Mouse (Mus musculus): Measurements from ENCODE around the gene Nosip. TPM values are rescaled to one million over a fixed set of nuclear protein-coding genes. Genes with fewer than 3 reads are reported as not detected.
"Not testable (repeated sequence)": the region's sequence is repeated elsewhere in the genome, so short reads cannot be mapped to it uniquely, and the experiment has no call there.

The Nosip gene
- total RNA-seq (2021): 10 to 100 TPM; 59.7 to 63.7 TPM

- intact Hi-C loops (cut with DNase I): no loop called here
- DNase-seq (ENCODE audit: low spot score in 2 of 2): peak; percentile 93 to 96
Measured at GRCm38 (mm10) chr7:45062239-45062835, at the start of gene Nosip, which contains the start of gene Prrg2. Nosip (plus strand) TSS chr7:45062429. Prrg2 (minus strand) TSS chr7:45062677.

- DNase-seq (ENCODE audit: low spot score in 2 of 2): no peak
- intact Hi-C loops (cut with DNase I): no loop called here
Measured at GRCm38 (mm10) chr7:45012824-45013223, 49.4 kb upstream of the Nosip start.

- no peak for DNase-seq (ENCODE audit: low spot score in 2 of 2)
- intact Hi-C loops (cut with DNase I): no loop called here
Measured at GRCm38 (mm10) chr7:45013366-45014095, 48.7 kb upstream of the Nosip start.

DNA sequence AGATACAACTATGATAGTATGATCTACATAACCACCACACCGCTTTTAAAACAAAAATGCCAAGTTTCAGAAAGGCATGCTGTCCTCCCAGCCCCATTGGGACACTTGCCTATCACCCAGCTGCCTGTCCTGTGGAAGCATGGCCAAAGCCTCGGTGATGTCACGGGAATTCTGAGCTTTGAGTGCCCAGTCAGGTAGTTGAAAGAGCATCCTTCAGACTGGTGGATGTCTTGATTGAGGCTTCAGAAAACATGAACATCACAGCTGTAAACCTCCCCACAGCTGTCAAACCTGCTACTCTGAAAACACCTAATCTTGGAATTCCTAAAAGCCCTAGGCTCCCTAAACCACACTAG is 48.2 kb upstream of the Nosip start:
- intact Hi-C loops (cut with DNase I): no loop called here

GRCm38 (mm10) chr7:45015344-45015956 is 46.8 kb upstream of the Nosip start:
- intact Hi-C loops (cut with DNase I): loop anchor here (5.0 kb wide), 1 partner anchor 37 kb away; the partner anchor contains the start of gene Prr12
- DNase-seq (ENCODE audit: low spot score in 2 of 2): no peak

More for the DNA sequence above, 48.2 kb upstream of the Nosip start:
- no peak for DNase-seq (ENCODE audit: low spot score in 2 of 2)

DNA sequence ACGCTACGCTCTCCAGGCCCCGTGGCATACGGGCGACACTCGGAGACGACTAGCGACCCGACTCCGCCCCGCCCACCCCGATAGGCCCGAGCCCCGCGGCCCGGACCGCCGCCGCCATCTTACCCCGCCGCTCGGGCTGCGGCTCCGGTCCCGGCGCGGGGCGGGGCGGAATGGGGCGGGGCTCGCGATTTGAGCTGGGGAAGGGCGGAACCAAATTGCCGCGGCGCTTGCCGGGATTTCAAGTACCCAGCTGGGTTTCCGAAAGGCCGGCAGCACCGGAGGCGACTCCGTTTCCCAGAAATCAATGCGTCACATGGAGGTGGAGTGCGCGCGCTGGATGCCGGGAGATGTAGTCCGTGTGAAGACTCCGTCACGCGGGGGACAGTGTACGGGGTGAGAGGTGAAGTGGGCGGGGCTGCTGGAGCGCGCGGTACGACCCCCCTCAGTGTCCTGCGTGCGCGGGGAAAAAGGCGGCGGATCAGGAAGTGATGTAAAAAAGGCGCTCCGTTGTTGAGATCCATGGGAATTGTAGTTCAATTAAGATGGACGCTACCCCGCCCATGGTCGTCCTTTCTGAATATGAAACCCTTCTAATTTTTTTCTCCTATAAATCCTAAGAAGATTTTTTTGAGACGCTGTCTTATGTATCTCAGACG is 46.1 kb upstream of the Nosip start, which contains the start of gene Scaf1:
Gene Scaf1 (minus strand): TSS at position 407 of the 656 bp plus-strand sequence.
- intact Hi-C loops (cut with DNase I): loop anchor here (2.0 to 5.0 kb wide), 2 partner anchors 19 to 36 kb away; partner anchors contain the start of genes Irf3 and Prr12
- peak; percentile 99 to 100 for DNase-seq (ENCODE audit: low spot score in 2 of 2)

DNA sequence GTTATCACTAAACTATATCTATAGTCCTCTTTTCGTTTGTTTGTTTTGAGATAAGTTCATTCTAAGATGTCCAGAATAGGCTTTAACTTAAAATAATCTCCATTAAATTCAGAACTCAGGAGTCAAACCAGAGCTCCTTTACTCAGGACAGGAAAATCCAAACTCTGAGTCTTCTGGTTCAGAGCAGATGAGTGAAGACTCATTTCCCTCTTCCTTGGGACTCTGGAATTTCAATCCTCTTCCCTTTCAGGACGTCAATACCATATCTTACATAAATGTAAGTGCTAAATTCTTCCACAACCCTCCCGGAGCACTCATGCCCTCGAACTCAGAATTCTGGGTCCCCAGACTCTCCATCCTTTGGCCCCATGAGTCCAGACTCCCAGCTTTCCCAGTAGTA is 45.5 kb upstream of the Nosip start:
- no peak for DNase-seq (ENCODE audit: low spot score in 2 of 2)
- intact Hi-C loops (cut with DNase I): loop anchor here (2.0 to 5.0 kb wide), 2 partner anchors 20 to 36 kb away; partner anchors contain the start of genes Irf3 and Prr12

- intact Hi-C loops (cut with DNase I): loop anchor here (2.0 to 5.0 kb wide), 2 partner anchors 21 to 35 kb away; partner anchors contain the start of genes Irf3 and Prr12
- DNase-seq (ENCODE audit: low spot score in 2 of 2): peak; percentile 81 to 83
Measured at GRCm38 (mm10) chr7:45017242-45018061, 44.8 kb upstream of the Nosip start, which contains the start of gene Rras. Rras (plus strand) TSS chr7:45017961.

DNA sequence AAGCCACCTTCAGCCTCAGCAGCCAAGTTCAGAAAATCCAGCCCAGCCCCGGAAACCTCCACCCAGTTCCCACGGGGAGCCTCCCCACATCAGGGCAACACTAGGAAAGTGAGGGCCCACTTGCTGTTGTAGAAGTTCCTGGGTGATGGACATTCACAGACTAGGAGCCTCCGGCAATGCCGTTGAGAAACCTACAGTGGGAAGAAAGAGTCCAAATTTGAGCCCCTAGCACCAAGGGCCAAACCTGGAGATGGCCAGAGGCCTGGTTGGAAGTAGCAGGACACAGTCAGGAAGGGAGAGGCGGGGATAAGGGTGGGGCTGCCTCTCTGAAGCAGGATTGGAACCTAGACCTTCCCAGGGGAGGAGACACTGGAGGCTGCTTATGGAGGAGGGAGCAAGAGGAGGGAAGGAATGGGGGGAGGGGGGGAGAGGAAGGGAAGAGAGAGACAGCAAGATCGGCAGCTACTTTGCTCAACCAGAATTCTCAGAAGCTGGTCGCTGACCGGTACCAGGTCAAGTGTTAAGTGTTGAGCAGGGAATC is 43.1 kb upstream of the Nosip start:
- no peak for DNase-seq (ENCODE audit: low spot score in 2 of 2)
- intact Hi-C loops (cut with DNase I): loop anchor here (5.0 kb wide), 1 partner anchor 33 kb away; the partner anchor contains the start of gene Prr12

DNA sequence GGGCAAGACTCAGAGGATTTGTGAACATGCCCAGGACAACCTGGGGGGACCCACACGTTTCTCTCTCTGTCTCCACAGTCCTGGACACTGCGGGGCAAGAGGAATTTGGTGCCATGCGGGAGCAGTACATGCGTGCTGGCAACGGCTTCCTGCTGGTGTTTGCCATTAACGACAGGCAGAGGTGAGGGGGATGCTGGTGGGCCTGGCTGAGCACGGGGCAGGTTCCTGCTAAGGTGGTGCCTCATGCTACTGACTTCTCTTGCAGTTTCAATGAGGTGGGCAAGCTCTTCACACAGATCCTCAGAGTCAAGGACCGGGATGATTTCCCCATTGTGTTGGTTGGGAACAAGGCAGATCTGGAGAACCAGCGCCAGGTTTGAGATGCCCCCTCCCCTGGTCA is 42.0 kb upstream of the Nosip start:
- intact Hi-C loops (cut with DNase I): no loop called here
- DNase-seq (ENCODE audit: low spot score in 2 of 2): no peak

GRCm38 (mm10) chr7:45023711-45024110 is 38.5 kb upstream of the Nosip start:
- intact Hi-C loops (cut with DNase I); DNase-seq (ENCODE audit: low spot score in 2 of 2): not testable (repeated sequence)

- intact Hi-C loops (cut with DNase I): no loop called here
- no peak for DNase-seq (ENCODE audit: low spot score in 2 of 2)
Measured at GRCm38 (mm10) chr7:45024281-45025248, 37.7 kb upstream of the Nosip start.

GRCm38 (mm10) chr7:45025601-45026220 is 36.5 kb upstream of the Nosip start:
- no peak for DNase-seq (ENCODE audit: low spot score in 2 of 2)
- intact Hi-C loops (cut with DNase I): no loop called here

GRCm38 (mm10) chr7:45026256-45026655 is 36.0 kb upstream of the Nosip start:
- intact Hi-C loops (cut with DNase I): no loop called here
- DNase-seq (ENCODE audit: low spot score in 2 of 2): no peak

GRCm38 (mm10) chr7:45027761-45028160 is 34.5 kb upstream of the Nosip start:
- DNase-seq (ENCODE audit: low spot score in 2 of 2): no peak
- intact Hi-C loops (cut with DNase I): no loop called here

DNA sequence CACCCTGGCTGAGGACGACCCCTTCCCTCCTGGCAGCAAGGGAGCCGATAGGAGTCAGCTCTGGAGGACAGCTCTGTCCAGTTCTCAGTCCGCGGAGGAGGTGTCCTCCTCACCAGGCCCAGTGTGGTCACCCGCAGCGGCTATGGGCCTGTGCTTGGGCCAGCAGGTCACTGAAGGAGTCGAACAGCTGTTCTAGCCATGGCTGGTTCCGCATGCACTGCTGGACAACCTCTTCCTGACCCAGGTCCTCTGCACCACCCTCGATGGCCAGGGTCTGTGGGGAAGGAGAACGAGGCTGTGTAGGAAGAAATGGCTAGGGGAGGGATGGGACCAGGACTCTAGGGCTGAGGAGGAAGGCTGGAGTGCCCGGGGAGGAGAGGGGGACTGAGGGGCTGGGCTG is 33.9 kb upstream of the Nosip start:
- intact Hi-C loops (cut with DNase I): no loop called here
- DNase-seq (ENCODE audit: low spot score in 2 of 2): no peak

- no peak for DNase-seq (ENCODE audit: low spot score in 2 of 2)
- intact Hi-C loops (cut with DNase I): no loop called here
Measured at GRCm38 (mm10) chr7:45029995-45030394, 32.2 kb upstream of the Nosip start.

Data from left cerebral cortex, postnatal 36 days (tissue).